Mouse (Mus musculus) liver, postnatal 0 days (tissue): ENCODE data around the gene Usp12. TPM values are rescaled to one million over a fixed set of nuclear protein-coding genes. Genes with fewer than 3 reads are reported as not detected.
A peak's percentile ranks its signal among the peaks of the same experiment; 100 is the strongest.

ENCODE experiments used
- ATAC-seq: fragments of 200-750 bp; cut with Nextera tagmentation; 2 replicates; pipeline ENCODE4 v1.8.0; 2017; ENCODE audit warnings: mild to moderate bottlenecking, moderate library complexity
- DNase-seq: peaks from one replicate; pipeline ENCODE4 v3.0.0-alpha.2; 2016
- H3K27ac ChIP-seq: fragments of 300-500 bp; sonication (generic); 2 replicates; pipeline ENCODE4 v1.5.1; 2014; ENCODE audit warnings: antibody characterized with exemption, moderate library complexity, mild to moderate bottlenecking, low read depth
- H3K27me3 ChIP-seq: fragments of 300-500 bp; sonication (generic); 2 replicates; pipeline ENCODE4 v1.6.1; 2014; ENCODE audit warnings: low read length, control low read depth, mixed read lengths; ENCODE audit not compliant: insufficient read depth
- H3K36me3 ChIP-seq: fragments of 300-500 bp; sonication (generic); replicated peaks from 2 replicates; pipeline ENCODE4 v1.6.1; 2014; ENCODE audit warnings: mild to moderate bottlenecking, control low read depth, low read length, moderate library complexity, mixed read lengths; ENCODE audit not compliant: insufficient read depth
- H3K4me1 ChIP-seq: fragments of 300-500 bp; sonication (generic); 2 replicates; pipeline ENCODE4 v1.6.1; 2014; ENCODE audit warnings: antibody characterized with exemption, mild to moderate bottlenecking, control low read depth; ENCODE audit not compliant: insufficient read depth
- H3K4me2 ChIP-seq: fragments of 300-500 bp; sonication (generic); 2 replicates; pipeline ENCODE4 v1.6.1; 2014; ENCODE audit warnings: low read depth, mild to moderate bottlenecking, low read length, moderate library complexity, mixed read lengths
- H3K4me3 ChIP-seq: fragments of 300-500 bp; sonication (generic); 2 replicates; pipeline ENCODE4 v1.5.1; 2014; ENCODE audit warnings: low read depth, low read length
- H3K9ac ChIP-seq: fragments of 300-500 bp; sonication (generic); replicated peaks from 2 replicates; pipeline ENCODE4 v1.6.1; 2014; ENCODE audit warnings: mild to moderate bottlenecking, moderate library complexity
- H3K9me3 ChIP-seq: fragments of 300-500 bp; sonication (generic); 2 replicates; pipeline ENCODE4 v1.6.1; 2016; ENCODE audit warnings: mild to moderate bottlenecking, control low read depth, low read length, mixed read lengths
- CTCF ChIP-seq: sonication (generic); IDR thresholded peaks from 2 replicates; pipeline ENCODE4 v1.5.1; 2016; ENCODE audit warnings: antibody characterized with exemption, low read depth
- EP300 ChIP-seq: IDR thresholded peaks from 2 replicates; pipeline ENCODE4 v1.6.1; 2016; ENCODE audit warnings: antibody characterized with exemption, low read depth, mild to moderate bottlenecking
- WGBS: fragments of 180-500 bp; shearing (Covaris S2); extraction: QIAGEN DNeasy Blood & Tissue Kit; methylation state at CpG from one replicate; pipeline ENCODE4 v1.1.7; 2014; ENCODE audit not compliant: insufficient replicate concordance; 5-methylcytosine and 5-hydroxymethylcytosine counted together
- polyA plus RNA-seq: library from polyadenylated mRNA; unstranded; fragments of >200 nt; fragmentation: Nextera tagmentation; extraction: Ambion mirVana; gene quantifications from 2 replicates; pipeline ENCODE4 v1.2.1, GENCODE M21; 2015

Usp12 gene
- polyA plus RNA-seq, 1 experiment from 2014 or later: 6.8 TPM

- Histone ChIP-seq H3K27me3 (no peaks in the 10 kb centered on the region), H3K9ac (no peak overlapping the region), H3K9me3 (no peaks in the 10 kb centered on the region), H3K27ac (no peak overlapping the region), H3K36me3 (no peaks in the 10 kb centered on the region), H3K4me3 (no peak overlapping the region), H3K4me2 (no peak overlapping the region), H3K4me1 (no peaks in the 10 kb centered on the region)
- DNase-seq: no peak
- WGBS: 77% methylated on average over 4 of the region's 4 CpGs
- TF ChIP-seq CTCF (no peak), EP300 (no peak)
- no peak for ATAC-seq
Measured at GRCm38 (mm10) chr5:146727006-146727405, 67.8 kb downstream of the Usp12 start.

DNA sequence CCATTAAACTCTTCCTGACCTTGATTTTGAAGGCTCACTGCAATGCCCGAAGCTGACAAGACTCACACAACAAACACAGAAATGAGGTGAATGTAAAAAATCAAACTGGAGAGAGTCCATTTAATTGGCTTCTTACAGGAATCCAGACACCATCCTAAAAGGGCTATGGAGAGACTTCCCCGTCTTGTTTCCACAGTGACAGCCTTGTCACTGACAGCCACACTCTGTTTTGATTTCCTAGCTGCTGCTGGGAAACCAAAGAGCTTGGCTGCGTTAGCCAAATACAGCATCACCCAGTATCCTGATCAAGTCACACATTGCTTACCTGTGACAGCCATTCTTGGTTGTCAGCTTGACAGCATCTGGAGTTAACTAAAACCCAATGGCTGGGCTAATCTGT is 69.8 kb downstream of the Usp12 start:
- DNase-seq (no peak), ATAC-seq (no peak)
- H3K4me3 ChIP-seq: no peak overlapping the region
- H3K4me1 ChIP-seq: no peaks in the 10 kb centered on the region
- H3K27ac ChIP-seq: no peak overlapping the region
- H3K9me3 ChIP-seq: no peaks in the 10 kb centered on the region
- no peak overlapping the region for H3K4me2 ChIP-seq
- TF ChIP-seq CTCF: no peak
- no peak for TF ChIP-seq EP300
- 46% methylated on average over 3 of the region's 3 CpGs for WGBS
- no peak overlapping the region for H3K9ac ChIP-seq
- no peaks in the 10 kb centered on the region for H3K36me3 ChIP-seq
- no peaks in the 10 kb centered on the region for H3K27me3 ChIP-seq

DNA sequence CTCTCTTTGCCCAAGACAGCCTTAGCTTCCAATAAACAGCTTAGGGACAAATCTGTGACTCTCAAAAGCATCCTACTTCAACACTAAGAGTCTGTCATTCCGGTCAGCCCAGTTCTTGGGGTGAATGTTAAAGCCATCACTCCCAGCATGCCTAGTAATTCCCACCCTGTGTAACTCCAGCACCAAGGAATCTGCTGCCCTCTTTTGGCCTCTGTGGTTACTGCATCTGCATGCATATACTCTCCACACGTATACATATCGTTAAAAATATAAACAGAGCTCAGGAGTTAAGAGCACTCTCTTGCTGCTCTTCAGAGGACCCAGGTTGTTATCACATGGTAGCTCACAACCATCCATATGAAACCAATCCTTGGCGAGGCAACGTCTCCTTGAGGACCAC is 71.4 kb downstream of the Usp12 start:
- no peak overlapping the region for H3K4me2 ChIP-seq
- no peak overlapping the region for H3K4me3 ChIP-seq
- peak; percentile 53 for TF ChIP-seq CTCF
- TF ChIP-seq EP300: no peak
- 86% methylated on average over 5 of the region's 5 CpGs for WGBS
- H3K9ac ChIP-seq: no peak overlapping the region
- H3K27ac ChIP-seq: no peak overlapping the region
- no peaks in the 10 kb centered on the region for H3K4me1 ChIP-seq
- no peaks in the 10 kb centered on the region for H3K36me3 ChIP-seq
- ATAC-seq (no peak), DNase-seq (no peak)
- no peaks in the 10 kb centered on the region for H3K27me3 ChIP-seq
- H3K9me3 ChIP-seq: no peaks in the 10 kb centered on the region

- no peaks in the 10 kb centered on the region for H3K36me3 ChIP-seq
- H3K9me3 ChIP-seq: no peaks in the 10 kb centered on the region
- DNase-seq (no peak), ATAC-seq (no peak)
- WGBS: 65% methylated on average over 14 of the region's 14 CpGs
- no peak overlapping the region for H3K4me3 ChIP-seq
- TF ChIP-seq EP300 (no peak), CTCF (no peak)
- H3K9ac ChIP-seq: no peak overlapping the region
- no peak overlapping the region for H3K27ac ChIP-seq
- H3K4me2 ChIP-seq: no peak overlapping the region
- H3K27me3 ChIP-seq: no peaks in the 10 kb centered on the region
- H3K4me1 ChIP-seq: no peaks in the 10 kb centered on the region
Measured at GRCm38 (mm10) chr5:146722226-146722625, 72.6 kb downstream of the Usp12 start.

DNA sequence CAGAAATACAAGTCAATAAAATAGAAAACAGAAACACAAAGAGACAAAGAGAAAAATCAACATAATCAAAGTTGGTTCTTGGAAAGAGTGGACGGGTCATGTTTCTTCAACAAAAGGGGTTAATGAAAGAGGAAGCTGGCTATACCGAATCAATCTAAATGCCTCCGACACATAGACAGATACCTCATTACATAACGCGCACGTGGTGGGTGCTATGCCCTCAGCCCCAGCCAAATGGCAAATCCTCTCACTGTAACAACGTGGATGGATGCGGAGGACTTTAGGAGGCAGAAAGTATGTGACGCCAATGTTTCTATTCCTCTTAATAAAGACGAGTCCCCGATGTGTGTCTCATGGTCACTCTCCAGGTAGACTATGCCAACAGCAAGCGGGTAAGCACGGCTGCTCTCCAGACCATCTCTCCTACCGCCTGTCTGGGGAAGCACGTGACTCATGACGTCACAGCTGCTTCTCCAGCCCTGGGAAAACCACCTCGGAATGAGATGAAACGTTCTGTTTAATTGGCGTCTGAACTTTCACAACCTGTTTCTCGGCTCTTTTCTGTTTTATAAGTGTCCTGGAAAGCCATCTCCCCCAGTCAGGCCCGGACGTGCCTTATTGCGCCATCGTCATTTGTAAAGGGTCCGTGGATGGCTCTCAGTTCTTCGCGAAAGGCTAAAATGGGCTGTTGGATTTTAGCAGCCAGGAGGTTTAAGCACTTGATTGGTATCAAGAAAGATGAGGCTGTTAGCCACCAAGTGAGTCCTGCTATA is 75.0 kb downstream of the Usp12 start:
- H3K36me3 ChIP-seq: no peaks in the 10 kb centered on the region
- H3K9ac ChIP-seq: no peak overlapping the region
- no peaks in the 10 kb centered on the region for H3K9me3 ChIP-seq
- no peak for DNase-seq
- H3K4me1 ChIP-seq: no peaks in the 10 kb centered on the region
- 75% methylated on average over 27 of the region's 27 CpGs for WGBS
- TF ChIP-seq EP300 (no peak), CTCF (no peak)
- H3K27me3 ChIP-seq: no peaks in the 10 kb centered on the region
- no peak overlapping the region for H3K4me3 ChIP-seq
- H3K4me2 ChIP-seq: no peak overlapping the region
- no peak for ATAC-seq
- no peak overlapping the region for H3K27ac ChIP-seq

DNA sequence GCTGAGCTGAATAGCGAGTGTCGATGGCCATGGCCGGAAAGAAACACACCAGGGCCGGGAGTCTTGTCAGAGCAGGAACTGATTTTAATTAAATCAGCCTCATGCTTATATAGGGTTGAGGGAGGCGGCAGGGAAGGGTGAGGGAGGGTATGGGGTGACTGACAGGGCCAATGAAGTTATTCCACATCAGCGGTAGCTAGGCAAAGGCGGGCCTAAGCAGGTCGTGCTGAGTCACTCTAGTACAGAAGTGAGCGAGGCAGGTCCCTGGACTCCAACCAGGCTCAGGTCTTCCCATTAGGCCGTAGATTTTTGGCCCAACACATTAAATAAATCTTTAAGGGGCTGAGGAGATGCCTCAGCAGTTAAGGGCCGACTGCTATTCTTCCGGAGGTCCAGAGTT is 81.0 kb downstream of the Usp12 start:
- Histone ChIP-seq H3K4me1 (no peaks in the 10 kb centered on the region), H3K9me3 (no peaks in the 10 kb centered on the region), H3K27me3 (no peaks in the 10 kb centered on the region), H3K9ac (no peak overlapping the region), H3K27ac (no peak overlapping the region), H3K4me3 (no peak overlapping the region), H3K36me3 (no peaks in the 10 kb centered on the region), H3K4me2 (no peak overlapping the region)
- DNase-seq: no peak
- ATAC-seq: no peak
- no peak for TF ChIP-seq CTCF
- no peak for TF ChIP-seq EP300
- WGBS: 85% methylated on average over 12 of the region's 12 CpGs

GRCm38 (mm10) chr5:146713088-146713487 is 81.7 kb downstream of the Usp12 start:
- ATAC-seq (no peak), DNase-seq (no peak)
- Histone ChIP-seq H3K9me3 (no peaks in the 10 kb centered on the region), H3K27me3 (no peaks in the 10 kb centered on the region), H3K4me1 (no peaks in the 10 kb centered on the region), H3K4me3 (no peak overlapping the region), H3K36me3 (no peaks in the 10 kb centered on the region), H3K9ac (no peak overlapping the region), H3K27ac (no peak overlapping the region), H3K4me2 (no peak overlapping the region)
- no peak for TF ChIP-seq EP300
- no peak for TF ChIP-seq CTCF
- WGBS: 79% methylated on average over 10 of the region's 10 CpGs
